Mouse (Mus musculus): Measurements from ENCODE around the gene Wnt5a. TPM values are rescaled to one million over a fixed set of nuclear protein-coding genes. Genes with fewer than 3 reads are reported as not detected.
A peak's percentile ranks its signal among the peaks of the same experiment; 100 is the strongest.

The Wnt5a gene
- polyA plus RNA-seq (2015; fragmentation: Nextera tagmentation; extraction: Ambion mirVana) = 21.0 and 23.5 TPM in 2 replicates

DNA sequence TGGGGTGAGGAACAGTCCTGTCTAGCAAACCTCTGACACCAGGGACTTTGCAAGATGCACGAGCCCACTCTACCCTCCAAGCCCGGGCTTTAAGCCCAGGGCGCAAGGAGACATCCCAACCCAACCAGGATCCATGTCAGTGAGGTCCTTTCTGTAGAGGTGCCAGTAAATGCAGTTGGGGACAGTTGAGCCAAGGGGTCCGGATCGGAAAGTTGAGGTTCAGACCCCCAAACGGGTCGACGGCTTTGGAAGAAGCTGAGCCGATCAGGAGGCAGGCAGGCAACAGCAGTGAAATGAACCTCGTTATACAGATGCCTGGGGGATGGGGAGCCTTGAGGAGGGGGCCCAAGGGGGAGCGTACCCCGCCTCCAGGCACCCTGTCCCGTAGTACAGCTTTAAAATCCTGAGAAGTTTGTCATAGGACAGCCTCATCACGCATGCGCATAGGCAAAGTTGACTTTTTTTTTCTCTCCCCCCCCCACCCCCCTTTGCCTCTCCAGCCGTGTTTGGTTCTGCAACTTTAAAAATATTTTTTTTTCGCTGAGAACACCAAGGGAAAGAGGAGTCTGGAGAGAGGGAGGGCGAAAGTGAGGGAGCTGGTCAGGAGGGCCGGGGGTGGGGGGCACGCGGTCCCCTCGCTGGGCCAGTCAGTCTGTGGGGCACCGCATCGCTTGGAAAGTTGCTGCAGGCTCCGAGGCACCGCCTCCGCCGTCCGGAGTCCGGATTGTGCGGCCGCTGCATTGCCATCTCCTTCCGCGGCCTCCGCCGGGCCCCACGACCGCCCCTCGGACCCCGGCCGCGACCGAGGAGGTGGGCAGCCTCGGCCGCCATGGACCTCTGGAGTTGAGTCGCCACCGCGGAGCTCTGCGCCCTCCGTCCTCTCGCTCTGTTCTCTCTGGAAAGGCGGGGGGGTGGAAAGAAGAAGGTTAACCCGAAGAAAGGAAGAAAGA, at the start of gene Wnt5a:
Gene Wnt5a, plus strand, starts transcription at position 650 of the 950 bp plus-strand sequence.
- H3K9ac ChIP-seq (ENCODE audit: low read length) = peak within 1 kb of the TSS; percentile 86
- 2% methylated on average over 53 of the region's 53 CpGs for WGBS
- peak within 1 kb of the TSS; percentile 63 for H3K4me3 ChIP-seq (replicated peaks; ENCODE audit: low read length)
- peak within 1 kb of the TSS; percentile 68 for H3K4me2 ChIP-seq (ENCODE audit: low read depth, low read length)
- peaks cover 12% of the 10 kb centered on the region for H3K27me3 ChIP-seq (ENCODE audit: control insufficient read depth, insufficient read depth, low read length)
- H3K27ac ChIP-seq (ENCODE audit: low read length) = peak within 1 kb of the TSS; percentile 93
- 0 out of 2 replicates have a peak, but pooled peaks cover 7% of the 10 kb centered on the region for H3K4me1 ChIP-seq (ENCODE audit: control insufficient read depth, insufficient read depth, low read length)
- peak; percentile 53 for ATAC-seq (ENCODE audit: insufficient read depth, low FRiP score)
- H3K36me3 ChIP-seq (ENCODE audit: control insufficient read depth, insufficient read depth, low read length) = no peaks in the 10 kb centered on the region
- no peaks in the 10 kb centered on the region for H3K9me3 ChIP-seq (replicated peaks; ENCODE audit: control insufficient read depth, low read length)

DNA sequence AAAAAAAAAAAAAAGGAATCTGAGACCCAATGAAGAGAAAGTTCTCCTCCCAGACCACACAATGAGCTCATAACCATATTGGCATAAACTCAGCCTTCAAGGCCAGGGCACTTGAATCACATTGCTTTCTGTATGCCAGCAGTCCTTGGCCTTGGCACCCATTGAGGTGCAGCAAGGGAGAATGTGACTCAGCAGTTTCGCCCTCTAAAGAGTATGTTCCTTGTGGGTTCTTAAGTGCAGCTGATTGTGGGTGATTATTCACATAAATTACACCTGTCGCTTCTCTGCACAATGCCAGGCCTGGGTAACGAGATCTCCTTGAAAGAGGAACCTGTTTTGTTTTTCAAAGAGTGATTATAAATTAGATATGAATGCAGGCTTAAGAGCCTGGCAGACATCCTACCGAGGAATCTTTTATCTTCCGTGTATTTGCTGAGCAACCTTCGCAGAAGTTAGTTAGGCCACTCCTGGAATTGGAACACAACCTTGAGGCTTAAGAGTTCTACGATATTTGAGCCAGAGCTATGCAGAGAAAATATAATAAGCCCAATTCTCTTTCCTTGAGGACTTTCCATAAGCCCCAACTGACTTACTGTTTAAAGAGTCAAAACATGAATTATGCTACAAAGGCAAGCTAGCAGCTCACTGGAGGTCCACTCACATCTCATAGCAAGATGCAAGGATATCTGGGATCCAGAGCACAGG, 48.0 kb upstream of the Wnt5a start:
- H3K36me3 ChIP-seq (ENCODE audit: control insufficient read depth, insufficient read depth, low read length) = no peaks in the 10 kb centered on the region
- H3K4me3 ChIP-seq (replicated peaks; ENCODE audit: low read length) = no peak overlapping the region
- 56% methylated on average over 7 of the region's 7 CpGs for WGBS
- H3K4me2 ChIP-seq (ENCODE audit: low read depth, low read length) = no peak overlapping the region
- H3K9me3 ChIP-seq (replicated peaks; ENCODE audit: control insufficient read depth, low read length) = no peaks in the 10 kb centered on the region
- no peaks in the 10 kb centered on the region for H3K27me3 ChIP-seq (ENCODE audit: control insufficient read depth, insufficient read depth, low read length)
- H3K27ac ChIP-seq (ENCODE audit: low read length) = no peak overlapping the region
- no peak overlapping the region for H3K9ac ChIP-seq (ENCODE audit: low read length)
- ATAC-seq (ENCODE audit: insufficient read depth, low FRiP score) = no peak; the same call in 1 of the 2 replicates
- H3K4me1 ChIP-seq (ENCODE audit: control insufficient read depth, insufficient read depth, low read length) = no peaks in the 10 kb centered on the region

DNA sequence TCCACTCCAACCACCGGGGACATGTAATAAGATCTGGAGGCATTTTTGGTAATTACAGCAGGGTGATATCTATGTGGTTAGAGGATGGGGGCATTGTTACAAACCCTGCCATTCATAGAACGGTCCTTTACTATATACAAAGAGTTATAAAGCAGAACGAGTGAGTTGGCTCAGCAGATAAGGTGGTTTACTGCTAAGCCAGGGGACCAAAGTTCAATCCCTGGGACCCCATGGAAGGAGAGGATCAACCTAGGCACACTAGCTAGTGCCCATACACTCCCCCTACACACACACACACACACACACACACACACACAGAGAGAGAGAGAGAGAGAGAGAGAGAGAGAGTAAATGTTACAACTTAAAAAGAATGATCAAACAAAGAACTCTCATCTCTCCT, 47.1 kb upstream of the Wnt5a start:
- no peaks in the 10 kb centered on the region for H3K4me1 ChIP-seq (ENCODE audit: control insufficient read depth, insufficient read depth, low read length)
- H3K4me3 ChIP-seq (replicated peaks; ENCODE audit: low read length) = no peak overlapping the region
- no peak for ATAC-seq (ENCODE audit: insufficient read depth, low FRiP score)
- H3K9me3 ChIP-seq (replicated peaks; ENCODE audit: control insufficient read depth, low read length) = no peaks in the 10 kb centered on the region
- H3K4me2 ChIP-seq (ENCODE audit: low read depth, low read length) = no peak overlapping the region
- no peak overlapping the region for H3K27ac ChIP-seq (ENCODE audit: low read length)
- H3K36me3 ChIP-seq (ENCODE audit: control insufficient read depth, insufficient read depth, low read length) = no peaks in the 10 kb centered on the region
- H3K27me3 ChIP-seq (ENCODE audit: control insufficient read depth, insufficient read depth, low read length) = no peaks in the 10 kb centered on the region
- no peak overlapping the region for H3K9ac ChIP-seq (ENCODE audit: low read length)
- WGBS = 55% methylated on average over 3 of the region's 3 CpGs

DNA sequence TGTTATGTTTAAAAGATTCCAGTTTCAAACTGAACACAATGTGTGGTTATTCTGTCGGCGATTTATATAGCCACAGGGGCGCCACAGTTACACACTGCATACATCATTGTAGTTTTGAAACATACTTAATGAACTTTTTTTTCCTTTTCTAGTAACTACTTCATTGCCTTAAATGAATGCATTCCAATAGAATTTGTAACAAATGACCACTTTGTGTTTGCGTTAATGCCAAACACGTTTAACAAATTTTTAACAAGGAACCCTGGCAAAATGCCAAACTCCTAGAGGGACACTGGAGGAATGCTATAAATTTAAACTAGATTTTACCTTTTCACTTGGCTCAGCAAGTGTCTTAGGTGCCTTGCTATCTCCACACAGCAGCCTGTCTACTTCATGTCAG, 36.6 kb upstream of the Wnt5a start:
- no peaks in the 10 kb centered on the region; the same call in 1 of the 2 replicates for H3K4me1 ChIP-seq (ENCODE audit: control insufficient read depth, insufficient read depth, low read length)
- H3K27ac ChIP-seq (ENCODE audit: low read length) = no peak overlapping the region
- no peak overlapping the region for H3K4me3 ChIP-seq (replicated peaks; ENCODE audit: low read length)
- H3K27me3 ChIP-seq (ENCODE audit: control insufficient read depth, insufficient read depth, low read length) = no peaks in the 10 kb centered on the region
- no peaks in the 10 kb centered on the region for H3K36me3 ChIP-seq (ENCODE audit: control insufficient read depth, insufficient read depth, low read length)
- WGBS = 32% methylated on average over 5 of the region's 5 CpGs
- no peaks in the 10 kb centered on the region for H3K9me3 ChIP-seq (replicated peaks; ENCODE audit: control insufficient read depth, low read length)
- no peak overlapping the region for H3K4me2 ChIP-seq (ENCODE audit: low read depth, low read length)
- ATAC-seq (ENCODE audit: insufficient read depth, low FRiP score) = no peak
- H3K9ac ChIP-seq (ENCODE audit: low read length) = no peak overlapping the region

DNA sequence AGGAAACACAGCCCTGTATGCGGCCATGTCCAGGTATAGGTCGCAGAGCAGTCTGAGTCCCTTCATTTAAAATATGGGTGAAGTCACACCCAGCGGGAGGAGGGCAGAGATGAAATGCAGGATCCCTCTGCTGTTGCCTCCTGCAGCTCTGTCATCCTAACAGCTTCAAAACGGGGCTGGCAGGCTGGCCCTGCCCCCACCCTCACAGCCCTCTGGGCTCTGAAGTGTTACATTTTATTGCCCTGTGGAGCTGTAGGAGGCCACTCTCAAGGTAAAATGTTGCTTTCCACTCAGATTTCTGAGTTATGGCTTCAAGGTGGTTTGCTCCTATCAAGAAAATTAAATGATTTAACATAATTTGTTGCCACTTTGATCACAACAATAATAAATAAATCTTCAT, 34.9 kb upstream of the Wnt5a start:
- Histone ChIP-seq H3K4me2 (ENCODE audit: low read depth, low read length) (no peak overlapping the region), H3K27ac (ENCODE audit: low read length) (no peak overlapping the region), H3K4me3 (replicated peaks; ENCODE audit: low read length) (no peak overlapping the region), H3K4me1 (ENCODE audit: control insufficient read depth, insufficient read depth, low read length) (no peaks in the 10 kb centered on the region; the same call in 1 of the 2 replicates), H3K27me3 (ENCODE audit: control insufficient read depth, insufficient read depth, low read length) (no peaks in the 10 kb centered on the region), H3K9ac (ENCODE audit: low read length) (no peak overlapping the region), H3K9me3 (replicated peaks; ENCODE audit: control insufficient read depth, low read length) (no peaks in the 10 kb centered on the region), H3K36me3 (ENCODE audit: control insufficient read depth, insufficient read depth, low read length) (no peaks in the 10 kb centered on the region)
- WGBS = 44% methylated on average over 4 of the region's 4 CpGs
- no peak for ATAC-seq (ENCODE audit: insufficient read depth, low FRiP score)

DNA sequence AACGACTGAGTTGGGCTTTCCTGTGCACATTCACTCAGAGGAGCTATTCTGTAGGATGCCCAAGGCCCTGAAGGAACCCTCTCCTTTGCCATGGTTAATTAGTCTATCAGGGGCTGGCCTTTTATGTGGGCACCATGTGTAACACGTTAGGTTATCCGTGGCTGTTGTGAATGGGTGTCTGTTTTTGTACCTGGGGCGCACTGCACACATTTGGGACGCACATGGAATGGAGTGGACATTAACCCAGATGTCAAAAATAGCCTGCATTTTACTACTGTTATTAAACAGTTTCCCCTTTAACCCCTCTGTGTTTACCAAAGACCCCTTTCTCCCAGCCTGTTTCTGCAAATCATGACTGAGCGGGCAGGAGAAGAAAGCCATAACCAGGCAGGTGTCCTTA, 34.3 kb upstream of the Wnt5a start:
- 66% methylated on average over 6 of the region's 6 CpGs for WGBS
- ATAC-seq (ENCODE audit: insufficient read depth, low FRiP score) = no peak
- no peak overlapping the region for H3K4me2 ChIP-seq (ENCODE audit: low read depth, low read length)

DNA sequence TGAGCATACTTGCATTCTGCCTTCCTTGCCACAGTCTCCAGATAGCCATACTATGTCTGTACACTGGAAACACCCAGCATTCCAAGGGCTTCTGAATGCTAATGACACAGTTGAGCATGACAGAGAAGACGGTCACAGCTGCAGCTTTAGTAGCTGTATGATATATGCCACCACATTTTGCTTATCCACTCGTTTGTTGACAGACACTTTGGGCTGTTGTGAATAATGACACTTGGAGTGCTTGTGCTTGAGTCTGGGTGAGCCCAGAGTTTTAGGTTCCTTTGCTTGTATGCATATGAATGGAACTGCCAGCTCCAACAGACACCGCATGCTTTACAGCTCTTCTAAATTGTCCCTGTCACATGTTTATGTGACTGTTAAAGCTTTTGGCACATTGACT, 29.5 kb upstream of the Wnt5a start:
- H3K4me1 ChIP-seq (ENCODE audit: control insufficient read depth, insufficient read depth, low read length) = no peaks in the 10 kb centered on the region
- no peaks in the 10 kb centered on the region for H3K36me3 ChIP-seq (ENCODE audit: control insufficient read depth, insufficient read depth, low read length)
- H3K4me2 ChIP-seq (ENCODE audit: low read depth, low read length) = no peak overlapping the region
- ATAC-seq (ENCODE audit: insufficient read depth, low FRiP score) = no peak
- no peak overlapping the region for H3K9ac ChIP-seq (ENCODE audit: low read length)
- no peaks in the 10 kb centered on the region for H3K27me3 ChIP-seq (ENCODE audit: control insufficient read depth, insufficient read depth, low read length)
- no peak overlapping the region for H3K27ac ChIP-seq (ENCODE audit: low read length)
- WGBS = 48% methylated on average over 3 of the region's 3 CpGs
- H3K4me3 ChIP-seq (replicated peaks; ENCODE audit: low read length) = no peak overlapping the region
- no peaks in the 10 kb centered on the region for H3K9me3 ChIP-seq (replicated peaks; ENCODE audit: control insufficient read depth, low read length)

More for the DNA sequence above, 34.3 kb upstream of the Wnt5a start:
- no peak overlapping the region for H3K9ac ChIP-seq (ENCODE audit: low read length)
- no peak overlapping the region for H3K4me3 ChIP-seq (replicated peaks; ENCODE audit: low read length)
- no peaks in the 10 kb centered on the region for H3K9me3 ChIP-seq (replicated peaks; ENCODE audit: control insufficient read depth, low read length)
- H3K27ac ChIP-seq (ENCODE audit: low read length) = no peak overlapping the region
- H3K27me3 ChIP-seq (ENCODE audit: control insufficient read depth, insufficient read depth, low read length) = no peaks in the 10 kb centered on the region
- H3K4me1 ChIP-seq (ENCODE audit: control insufficient read depth, insufficient read depth, low read length) = no peaks in the 10 kb centered on the region; the same call in 1 of the 2 replicates
- H3K36me3 ChIP-seq (ENCODE audit: control insufficient read depth, insufficient read depth, low read length) = no peaks in the 10 kb centered on the region

DNA sequence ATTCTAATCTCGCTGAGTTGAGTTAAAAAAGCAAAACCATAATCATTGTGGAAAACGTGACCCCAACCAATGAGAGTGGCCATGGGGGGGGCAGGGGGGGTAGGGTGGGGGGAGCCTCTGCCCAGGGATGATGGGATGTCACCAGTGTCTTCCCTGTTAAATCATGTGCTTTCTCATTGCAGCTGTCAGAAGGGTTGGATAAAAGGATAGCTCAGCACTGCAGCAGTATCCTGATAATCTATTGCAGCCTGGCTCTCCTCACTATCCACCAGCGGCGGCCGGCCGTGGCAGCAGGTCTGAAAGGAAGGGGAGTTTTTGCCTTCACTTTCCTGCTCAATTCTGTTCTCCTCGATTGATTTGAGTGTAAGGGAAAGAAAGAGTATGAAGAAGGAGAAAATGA, 29.1 kb upstream of the Wnt5a start:
- WGBS = 36% methylated on average over 7 of the region's 7 CpGs
- no peak for ATAC-seq (ENCODE audit: insufficient read depth, low FRiP score)
- no peaks in the 10 kb centered on the region for H3K4me1 ChIP-seq (ENCODE audit: control insufficient read depth, insufficient read depth, low read length)

DNA sequence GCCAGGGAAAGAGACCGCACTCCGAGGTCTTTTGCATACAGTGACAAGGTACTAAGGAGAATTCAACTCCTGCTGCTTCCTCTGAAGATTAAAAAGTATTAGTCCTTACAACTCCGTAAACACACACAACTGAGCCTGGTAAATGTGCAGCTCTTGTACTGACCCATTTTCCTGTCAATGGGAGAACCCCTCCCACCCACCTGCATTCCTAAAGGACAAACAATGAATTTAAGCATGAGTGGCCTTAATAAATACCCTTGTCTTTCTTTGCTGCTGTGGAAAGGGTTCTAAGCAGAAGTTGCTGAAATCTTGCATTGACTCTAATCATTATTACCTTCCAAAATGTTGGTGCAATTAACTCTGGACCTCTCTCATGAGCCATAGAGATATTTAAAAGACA, 27.8 kb upstream of the Wnt5a start:
- Histone ChIP-seq H3K4me3 (replicated peaks; ENCODE audit: low read length) (no peak overlapping the region), H3K36me3 (ENCODE audit: control insufficient read depth, insufficient read depth, low read length) (no peaks in the 10 kb centered on the region), H3K4me2 (ENCODE audit: low read depth, low read length) (no peak overlapping the region), H3K4me1 (ENCODE audit: control insufficient read depth, insufficient read depth, low read length) (no peaks in the 10 kb centered on the region), H3K27me3 (ENCODE audit: control insufficient read depth, insufficient read depth, low read length) (no peaks in the 10 kb centered on the region), H3K27ac (ENCODE audit: low read length) (no peak overlapping the region), H3K9me3 (replicated peaks; ENCODE audit: control insufficient read depth, low read length) (no peaks in the 10 kb centered on the region), H3K9ac (ENCODE audit: low read length) (no peak overlapping the region)
- 63% methylated on average over 3 of the region's 3 CpGs for WGBS
- ATAC-seq (ENCODE audit: insufficient read depth, low FRiP score) = no peak

More for the DNA sequence above, 29.1 kb upstream of the Wnt5a start:
- Histone ChIP-seq H3K27ac (ENCODE audit: low read length) (no peak overlapping the region), H3K36me3 (ENCODE audit: control insufficient read depth, insufficient read depth, low read length) (no peaks in the 10 kb centered on the region), H3K27me3 (ENCODE audit: control insufficient read depth, insufficient read depth, low read length) (no peaks in the 10 kb centered on the region), H3K4me2 (ENCODE audit: low read depth, low read length) (no peak overlapping the region), H3K9ac (ENCODE audit: low read length) (no peak overlapping the region), H3K9me3 (replicated peaks; ENCODE audit: control insufficient read depth, low read length) (no peaks in the 10 kb centered on the region), H3K4me3 (replicated peaks; ENCODE audit: low read length) (no peak overlapping the region)
